Mouse (Mus musculus) intestine, embryonic 14.5 days (tissue): ENCODE measurements at regions not wholly inside any gene's neighbourhood (a gene's known extent, or its start where the extent isn't known, plus 50 kb on each side); places are given as distances from the start of the nearest gene placed in this dataset.

Experiments used
- ATAC-seq: fragments of 200-750 bp; cut with Nextera tagmentation; replicated peaks from 2 replicates; pipeline ENCODE4 v1.8.0; 2017; ENCODE audit warnings: low read depth, moderate number of reproducible peaks, moderate TSS enrichment, moderate library complexity; ENCODE audit not compliant: low FRiP score, low TSS enrichment
- DNase-seq: peaks from one replicate; pipeline ENCODE4 v3.0.0-alpha.2; 2018; ENCODE audit warnings: low spot score
- H3K27ac ChIP-seq: fragments of 300-500 bp; sonication (generic); 2 replicates; pipeline ENCODE4 v1.5.1; 2014; ENCODE audit warnings: low read depth, mild to moderate bottlenecking, control low read depth
- H3K27me3 ChIP-seq: fragments of 300-500 bp; sonication (generic); replicated peaks from 2 replicates; pipeline ENCODE4 v1.6.1; 2014; ENCODE audit warnings: low read length, control low read depth; ENCODE audit not compliant: control insufficient read depth, insufficient read depth
- H3K36me3 ChIP-seq: fragments of 300-500 bp; sonication (generic); 2 replicates; pipeline ENCODE4 v1.6.1; 2014; ENCODE audit warnings: low read length, control low read depth; ENCODE audit not compliant: control insufficient read depth, insufficient read depth
- H3K4me1 ChIP-seq: fragments of 300-500 bp; sonication (generic); replicated peaks from 2 replicates; pipeline ENCODE4 v1.6.1; 2014; ENCODE audit warnings: low read length, control low read depth, mixed read lengths; ENCODE audit not compliant: control insufficient read depth, insufficient read depth
- H3K4me2 ChIP-seq: fragments of 300-500 bp; sonication (generic); 2 replicates; pipeline ENCODE4 v1.6.1; 2014; ENCODE audit warnings: low read length
- H3K4me3 ChIP-seq: fragments of 300-500 bp; sonication (generic); 2 replicates; pipeline ENCODE4 v1.5.1; 2014; ENCODE audit warnings: low read depth, low read length, control low read depth, mixed read lengths
- H3K9ac ChIP-seq: fragments of 300-500 bp; sonication (generic); 2 replicates; pipeline ENCODE4 v1.6.1; 2014; ENCODE audit warnings: mild to moderate bottlenecking, low read length
- H3K9me3 ChIP-seq: fragments of 300-500 bp; sonication (generic); 2 replicates; pipeline ENCODE4 v1.6.1; 2016; ENCODE audit warnings: low read length, control low read depth; ENCODE audit not compliant: control insufficient read depth
- WGBS: fragments of 180-500 bp; shearing (Covaris S2); extraction: QIAGEN DNeasy Blood & Tissue Kit; methylation state at CpG from one replicate; pipeline ENCODE4 v1.1.7; 2014; 5-methylcytosine and 5-hydroxymethylcytosine counted together

DNA sequence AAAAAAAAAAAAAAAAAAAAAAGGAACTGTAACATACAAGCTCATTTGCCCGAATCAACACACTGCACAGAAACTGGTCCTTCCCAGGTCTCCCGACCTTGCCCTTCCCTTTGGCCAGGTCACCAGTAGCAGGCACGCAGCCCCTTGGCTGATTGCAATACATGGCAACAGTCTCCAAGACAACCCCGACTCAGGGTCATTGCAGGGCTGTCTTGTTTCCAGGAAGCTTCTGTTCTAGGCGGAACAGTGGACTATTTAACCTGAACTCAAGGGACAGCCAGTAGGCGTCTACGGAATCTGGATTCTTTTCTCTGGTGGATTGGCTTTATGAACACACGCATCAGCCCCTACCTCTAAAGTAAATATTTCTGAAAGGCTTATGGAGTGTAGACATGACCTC, 153.5 kb upstream of the Phactr1 start:
- H3K4me2 ChIP-seq, result no peak overlapping the region
- H3K36me3 ChIP-seq, result no peaks in the 10 kb centered on the region
- no peaks in the 10 kb centered on the region for H3K9me3 ChIP-seq
- ATAC-seq (0 out of 2 replicates have a peak, but pooled peaks have one; percentile 55), DNase-seq (peak; percentile 58)
- WGBS, result 8% methylated on average over 8 of the region's 8 CpGs
- H3K9ac ChIP-seq, result no peak overlapping the region
- H3K4me1 ChIP-seq, result peaks cover 17% of the 10 kb centered on the region
- H3K4me3 ChIP-seq, result no peak overlapping the region
- H3K27me3 ChIP-seq, result no peaks in the 10 kb centered on the region
- peak overlapping the region; percentile 30; the same call in 1 of the 2 replicates for H3K27ac ChIP-seq

- no peak for ATAC-seq
- Histone ChIP-seq H3K9me3 (no peaks in the 10 kb centered on the region), H3K4me1 (peaks cover 17% of the 10 kb centered on the region), H3K4me2 (no peak overlapping the region), H3K27me3 (no peaks in the 10 kb centered on the region), H3K9ac (no peak overlapping the region), H3K36me3 (no peaks in the 10 kb centered on the region), H3K27ac (no peak overlapping the region), H3K4me3 (no peak overlapping the region)
- DNase-seq, result no peak
- 86% methylated on average over 2 of the region's 2 CpGs for WGBS
Observed at GRCm38 (mm10) chr13:42528169-42528568, 152.3 kb upstream of the Phactr1 start.

GRCm38 (mm10) chr13:42536501-42537210, 143.8 kb upstream of the Phactr1 start:
- 80% methylated on average over 7 of the region's 7 CpGs for WGBS
- H3K4me1 ChIP-seq, result no peaks in the 10 kb centered on the region
- H3K9ac ChIP-seq, result no peak overlapping the region
- no peak overlapping the region for H3K4me2 ChIP-seq
- no peak for DNase-seq
- H3K27me3 ChIP-seq, result no peaks in the 10 kb centered on the region
- ATAC-seq, result no peak
- no peak overlapping the region for H3K27ac ChIP-seq
- H3K36me3 ChIP-seq, result no peaks in the 10 kb centered on the region
- peaks cover 7% of the 10 kb centered on the region; the same call in 1 of the 2 replicates for H3K9me3 ChIP-seq
- H3K4me3 ChIP-seq, result no peak overlapping the region

DNA sequence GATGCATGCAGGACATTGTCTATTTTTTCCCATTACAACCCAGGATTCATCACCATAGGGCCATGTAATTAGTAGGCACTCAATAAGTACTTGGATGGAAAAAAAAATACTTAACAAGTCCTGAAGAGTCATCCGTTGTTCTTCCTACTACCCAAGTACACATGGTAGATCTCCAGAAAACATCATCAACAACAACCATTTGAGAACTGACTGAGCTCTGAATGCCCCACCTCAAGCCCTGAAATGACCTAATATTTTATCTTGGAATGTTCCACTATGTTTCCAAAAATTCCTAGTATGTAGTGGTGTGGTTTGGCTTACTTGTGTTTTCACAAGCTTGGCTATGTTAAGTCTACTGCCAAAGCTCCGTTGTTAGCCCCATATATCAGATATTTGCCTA, 142.4 kb upstream of the Phactr1 start:
- no peak overlapping the region for H3K27ac ChIP-seq
- no peaks in the 10 kb centered on the region for H3K27me3 ChIP-seq
- 90% methylated on average over 2 of the region's 2 CpGs for WGBS
- ATAC-seq (no peak), DNase-seq (no peak)
- no peak overlapping the region for H3K4me3 ChIP-seq
- H3K36me3 ChIP-seq, result no peaks in the 10 kb centered on the region
- H3K9me3 ChIP-seq, result peaks cover 7% of the 10 kb centered on the region; the same call in 1 of the 2 replicates
- H3K9ac ChIP-seq, result no peak overlapping the region
- no peaks in the 10 kb centered on the region for H3K4me1 ChIP-seq
- no peak overlapping the region for H3K4me2 ChIP-seq

DNA sequence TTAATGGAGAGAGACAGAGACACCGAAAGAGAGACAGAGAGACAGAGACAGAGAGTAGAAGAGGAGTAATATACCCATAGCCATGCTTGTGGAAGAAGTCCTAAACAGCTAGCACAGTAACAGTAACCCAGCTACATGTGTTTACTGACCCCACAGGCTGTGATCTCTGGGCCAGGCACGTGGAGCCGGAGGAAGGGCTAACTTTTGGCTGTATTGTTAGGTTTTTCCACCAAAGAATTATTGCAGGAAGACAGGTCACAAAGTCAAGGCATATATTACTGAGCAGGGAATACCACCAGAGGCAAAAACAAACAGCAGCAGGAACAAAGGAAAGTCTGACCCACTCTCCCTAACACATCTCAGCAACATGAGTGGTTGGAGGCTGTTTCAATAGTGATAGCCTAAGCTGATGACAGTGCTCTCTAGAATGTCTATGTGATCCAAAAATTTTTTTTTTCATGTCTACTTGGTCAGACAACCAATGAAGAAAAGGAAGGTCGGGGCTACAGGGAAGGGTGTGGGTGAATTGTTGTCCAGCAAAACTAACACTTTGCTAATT, 135.8 kb upstream of the Phactr1 start:
- H3K27ac ChIP-seq, result no peak overlapping the region
- H3K9ac ChIP-seq, result no peak overlapping the region
- no peaks in the 10 kb centered on the region for H3K36me3 ChIP-seq
- H3K4me3 ChIP-seq, result no peak overlapping the region
- no peaks in the 10 kb centered on the region for H3K27me3 ChIP-seq
- peaks cover 7% of the 10 kb centered on the region; the same call in 1 of the 2 replicates for H3K9me3 ChIP-seq
- H3K4me2 ChIP-seq, result no peak overlapping the region
- ATAC-seq (no peak), DNase-seq (no peak)
- 50% methylated on average over 4 of the region's 4 CpGs for WGBS
- H3K4me1 ChIP-seq, result no peaks in the 10 kb centered on the region

- Histone ChIP-seq H3K36me3 (no peaks in the 10 kb centered on the region), H3K9me3 (0 out of 2 replicates have a peak, but pooled peaks cover under 1% of the 10 kb centered on the region), H3K4me3 (no peak overlapping the region), H3K27me3 (no peaks in the 10 kb centered on the region), H3K4me1 (no peaks in the 10 kb centered on the region), H3K27ac (no peak overlapping the region), H3K9ac (no peak overlapping the region), H3K4me2 (no peak overlapping the region)
- ATAC-seq (no peak), DNase-seq (no peak)
- WGBS, result 61% methylated on average over 4 of the region's 4 CpGs
Observed at GRCm38 (mm10) chr13:42546389-42546788, 134.0 kb upstream of the Phactr1 start.

DNA sequence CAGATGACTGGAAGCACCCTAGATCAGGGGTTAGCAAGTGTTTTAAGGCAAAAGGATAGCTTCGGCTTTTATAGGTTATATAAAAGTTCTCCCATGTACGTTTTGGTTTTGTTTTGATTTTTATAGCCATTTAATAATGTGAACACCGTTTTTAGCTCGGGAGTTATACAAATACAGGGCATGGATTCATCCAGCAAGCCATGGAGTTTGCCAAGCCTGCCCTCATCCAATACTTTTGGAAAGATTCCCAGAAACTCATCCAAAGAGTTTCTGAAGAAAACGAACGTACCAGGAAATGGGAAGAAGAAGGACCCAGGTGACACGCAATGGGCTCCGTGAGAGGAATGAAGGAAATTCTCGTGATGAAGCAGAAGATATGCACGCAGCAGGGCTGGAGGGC, 133.6 kb upstream of the Phactr1 start:
- H3K4me3 ChIP-seq, result no peak overlapping the region
- H3K27ac ChIP-seq, result no peak overlapping the region
- H3K9me3 ChIP-seq, result no peaks in the 10 kb centered on the region
- ATAC-seq, result no peak
- no peaks in the 10 kb centered on the region for H3K36me3 ChIP-seq
- 80% methylated on average over 10 of the region's 10 CpGs for WGBS
- no peaks in the 10 kb centered on the region for H3K27me3 ChIP-seq
- H3K4me2 ChIP-seq, result no peak overlapping the region
- no peak for DNase-seq
- H3K4me1 ChIP-seq, result no peaks in the 10 kb centered on the region
- H3K9ac ChIP-seq, result no peak overlapping the region

DNA sequence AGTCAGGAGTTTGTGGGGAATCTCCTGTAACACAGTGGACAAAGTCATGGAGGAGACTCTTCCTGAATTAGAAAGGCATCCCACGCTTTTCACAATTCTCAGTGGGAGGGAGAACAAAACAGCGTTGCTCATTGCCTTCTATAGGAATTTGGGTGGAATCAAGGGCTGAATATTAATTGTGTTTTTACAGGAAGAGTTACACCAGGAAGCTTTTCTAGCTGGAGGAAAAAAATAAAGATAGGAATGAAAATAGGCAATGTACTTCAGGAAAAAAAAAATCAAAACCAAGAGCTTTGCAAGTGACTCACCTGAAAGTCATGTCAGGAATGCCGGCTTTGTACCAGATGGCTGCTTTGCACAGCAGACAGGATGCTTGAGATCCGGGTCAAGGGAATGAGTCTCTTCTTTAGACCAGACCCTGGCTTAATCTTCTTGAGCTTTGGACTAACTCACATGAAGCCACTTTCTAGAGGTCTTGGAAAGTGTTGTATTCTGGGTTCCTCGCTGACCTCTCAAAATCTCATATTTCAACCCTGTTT, 131.3 kb upstream of the Phactr1 start:
- no peaks in the 10 kb centered on the region for H3K9me3 ChIP-seq
- no peak for ATAC-seq

GRCm38 (mm10) chr13:42554961-42555360, 125.5 kb upstream of the Phactr1 start:
- no peak overlapping the region for H3K27ac ChIP-seq
- no peaks in the 10 kb centered on the region for H3K27me3 ChIP-seq
- no peak for DNase-seq
- WGBS, result 86% methylated on average over 4 of the region's 4 CpGs
- no peaks in the 10 kb centered on the region for H3K9me3 ChIP-seq
- no peak for ATAC-seq
- H3K9ac ChIP-seq, result no peak overlapping the region
- H3K4me2 ChIP-seq, result no peak overlapping the region
- H3K36me3 ChIP-seq, result no peaks in the 10 kb centered on the region
- no peak overlapping the region for H3K4me3 ChIP-seq
- no peaks in the 10 kb centered on the region for H3K4me1 ChIP-seq

More for the DNA sequence above, 131.3 kb upstream of the Phactr1 start:
- no peak overlapping the region for H3K27ac ChIP-seq
- H3K4me1 ChIP-seq, result no peaks in the 10 kb centered on the region
- no peak for DNase-seq
- no peak overlapping the region for H3K4me2 ChIP-seq
- 62% methylated on average over 5 of the region's 5 CpGs for WGBS
- H3K9ac ChIP-seq, result no peak overlapping the region
- H3K27me3 ChIP-seq, result no peaks in the 10 kb centered on the region
- no peaks in the 10 kb centered on the region for H3K36me3 ChIP-seq
- no peak overlapping the region for H3K4me3 ChIP-seq
